ENCODE assay signal across 14 mouse cellular contexts in the genomic region with DNA sequence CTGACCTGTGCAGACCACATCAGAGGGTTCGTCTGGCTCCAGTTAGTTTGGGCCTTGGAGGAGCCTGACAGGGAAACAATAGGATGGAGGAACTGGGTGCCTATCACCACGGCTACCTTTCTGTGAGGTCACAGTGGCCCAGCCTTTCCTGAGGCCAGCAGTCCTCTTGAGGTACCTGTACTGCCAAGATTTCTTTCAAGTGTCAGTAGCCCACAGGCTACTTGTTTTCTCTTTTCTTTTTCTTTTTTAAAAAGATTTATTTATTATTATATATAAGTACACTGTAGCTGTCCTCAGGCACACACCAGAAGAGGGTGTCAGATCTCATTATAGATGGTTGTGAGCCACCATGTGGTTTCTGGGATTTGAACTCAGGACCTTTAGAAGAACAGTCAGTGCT. TPM values are rescaled to one million over a fixed set of nuclear protein-coding genes. Genes with fewer than 3 reads are reported as not detected.
DNase-seq lines count a peak whose midpoint lies in the region; ATAC-seq and TF ChIP-seq lines count a peak whose summit lies in the region.
"Had no signal": no experiment of that assay in that cellular context is flagged by ENCODE, and none has a peak within 500 bp of the region (broad histone marks: within the 10 kb centered on the region; RNA-seq: fewer than 3 reads in every experiment).

A gene (minus strand): TSS at position 101 of the 400 bp plus-strand sequence.

- H3K4me2 ChIP-seq in kidney, postnatal 0 days (ENCODE audit: low read length), result no peak within 1 kb of the TSS
- no peak within 1 kb of the TSS for H3K4me2 ChIP-seq in liver, embryonic 12.5 days
- no peak within 1 kb of the TSS for H3K4me2 ChIP-seq in stomach, embryonic 16.5 days (ENCODE audit: low read depth, low read length)
- H3K4me2 ChIP-seq: embryonic facial prominence, embryonic 12.5 days had no signal

- H3K27me3 ChIP-seq in kidney, postnatal 0 days (ENCODE audit: insufficient read depth, low read length), result no peaks in the 10 kb centered on the region
- H3K27me3 ChIP-seq in spleen, adult 2 months (ENCODE audit: control insufficient read depth, insufficient read depth, low read length), result no peaks in the 10 kb centered on the region
- no peaks in the 10 kb centered on the region for H3K27me3 ChIP-seq in liver, embryonic 12.5 days (replicated peaks)
- no peaks in the 10 kb centered on the region for H3K27me3 ChIP-seq in stomach, embryonic 16.5 days (ENCODE audit: control insufficient read depth, insufficient read depth, low read length)
- H3K27me3 ChIP-seq: embryonic facial prominence, embryonic 12.5 days had no signal

- TF ChIP-seq CTCF in kidney, postnatal 0 days (IDR thresholded peaks at IDR 0.05; ENCODE audit: low read depth), result no peak
- no peak for TF ChIP-seq CTCF in spleen, adult 2 months (IDR thresholded peaks at IDR 0.05; ENCODE audit: extremely low read depth, insufficient read depth, insufficient read length, insufficient replicate concordance)

- TF ChIP-seq POLR2A in spleen, adult 2 months (IDR thresholded peaks at IDR 0.05; ENCODE audit: low read depth, low read length), result no peak

- 64% methylated on average over 2 of the region's 2 CpGs for WGBS in kidney, postnatal 0 days
- 82% methylated on average over 2 of the region's 2 CpGs for WGBS in spleen, adult 2 months
- WGBS in liver, embryonic 12.5 days (ENCODE audit: insufficient replicate concordance), result 56% methylated on average over 2 of the region's 2 CpGs
- WGBS in stomach, embryonic 16.5 days, result 37% methylated on average over 2 of the region's 2 CpGs

- H3K4me1 ChIP-seq in kidney, postnatal 0 days (replicated peaks; ENCODE audit: insufficient read depth, low read length), result no peaks in the 10 kb centered on the region
- H3K4me1 ChIP-seq in spleen, adult 2 months (ENCODE audit: control insufficient read depth, insufficient read depth, insufficient read length), result peaks cover 37% of the 10 kb centered on the region
- peaks cover 4% of the 10 kb centered on the region; the same call in 1 of the 2 replicates for H3K4me1 ChIP-seq in liver, embryonic 12.5 days
- H3K4me1 ChIP-seq in stomach, embryonic 16.5 days (ENCODE audit: control insufficient read depth, insufficient read depth, low read length), result no peaks in the 10 kb centered on the region
- H3K4me1 ChIP-seq: embryonic facial prominence, embryonic 12.5 days had no signal

- H3K36me3 ChIP-seq in kidney, postnatal 0 days (ENCODE audit: insufficient read depth, low read length), result no peaks in the 10 kb centered on the region
- H3K36me3 ChIP-seq in spleen, adult 2 months (ENCODE audit: control insufficient read depth, insufficient read depth, low read length), result no peaks in the 10 kb centered on the region
- no peaks in the 10 kb centered on the region for H3K36me3 ChIP-seq in liver, embryonic 12.5 days
- no peaks in the 10 kb centered on the region for H3K36me3 ChIP-seq in stomach, embryonic 16.5 days (ENCODE audit: control insufficient read depth, insufficient read depth, low read length)
- H3K36me3 ChIP-seq: embryonic facial prominence, embryonic 12.5 days had no signal

- no peak for ATAC-seq in kidney, postnatal 0 days (replicated peaks; ENCODE audit: low FRiP score, low read depth)
- no peak for ATAC-seq in liver, embryonic 12.5 days
- ATAC-seq in stomach, embryonic 16.5 days (ENCODE audit: insufficient read depth, low FRiP score), result no peak
- ATAC-seq: forebrain, embryonic 16.5 days had no signal

- H3K9me3 ChIP-seq in kidney, postnatal 0 days (replicated peaks; ENCODE audit: low read length), result no peaks in the 10 kb centered on the region
- H3K9me3 ChIP-seq in liver, embryonic 12.5 days (replicated peaks), result no peaks in the 10 kb centered on the region
- no peaks in the 10 kb centered on the region for H3K9me3 ChIP-seq in stomach, embryonic 16.5 days (replicated peaks; ENCODE audit: control insufficient read depth, low read length)
- H3K9me3 ChIP-seq: embryonic facial prominence, embryonic 12.5 days had no signal

- H3K4me3 ChIP-seq in kidney, postnatal 0 days (replicated peaks; ENCODE audit: low read depth, low read length), result no peak within 1 kb of the TSS
- H3K4me3 ChIP-seq in spleen, adult 2 months (ENCODE audit: extremely low read depth, insufficient read depth, insufficient read length), result no peak within 1 kb of the TSS
- no peak within 1 kb of the TSS for H3K4me3 ChIP-seq in liver, embryonic 12.5 days
- no peak within 1 kb of the TSS for H3K4me3 ChIP-seq in stomach, embryonic 16.5 days (replicated peaks; ENCODE audit: low read length)
- H3K4me3 ChIP-seq: embryonic facial prominence, embryonic 12.5 days had no signal

- H3K9ac ChIP-seq in kidney, postnatal 0 days (ENCODE audit: low read depth, low read length), result no peak within 1 kb of the TSS
- H3K9ac ChIP-seq in liver, embryonic 12.5 days, result no peak within 1 kb of the TSS
- 0 out of 2 replicates have a peak within 1 kb of the TSS, but pooled peaks have one; percentile 9 for H3K9ac ChIP-seq in stomach, embryonic 16.5 days (ENCODE audit: low read length)
- H3K9ac ChIP-seq: embryonic facial prominence, embryonic 12.5 days had no signal

- no peak within 1 kb of the TSS for H3K27ac ChIP-seq in kidney, postnatal 0 days
- peak within 1 kb of the TSS; percentile 50 for H3K27ac ChIP-seq in spleen, adult 2 months (ENCODE audit: insufficient read depth, low read length)
- no peak within 1 kb of the TSS for H3K27ac ChIP-seq in liver, embryonic 12.5 days
- H3K27ac ChIP-seq in stomach, embryonic 16.5 days (ENCODE audit: low read length), result no peak within 1 kb of the TSS
- H3K27ac ChIP-seq: embryonic facial prominence, embryonic 12.5 days had no signal

- no peak for DNase-seq in kidney, postnatal 0 days (ENCODE audit: low spot score)
- DNase-seq in kidney, postnatal 25 days, result no peak
- DNase-seq in spleen, adult 2 months (ENCODE audit: low read depth in 1 of 2, low spot score in 2 of 2), result no peak
- no peak for DNase-seq in spleen, postnatal 14 days (ENCODE audit: low spot score in 2 of 2)
- DNase-seq in thymus, postnatal 36 days, result no peak
- DNase-seq in spleen, postnatal 10 days (ENCODE audit: low spot score in 2 of 2), result no peak
- DNase-seq: cerebellum, adult 11 months; heart, postnatal 10 days; kidney, adult 18-20 months had no signal

RNA-seq across cellular contexts. Expression of the gene that starts here (rescaled TPM):
- polyA plus RNA-seq in kidney, postnatal 0 days (2015; fragmentation: Nextera tagmentation; extraction: Ambion mirVana), result 13.1 and 14.8 TPM in 2 replicates
- 8.3 and 10.2 TPM in 2 replicates for polyA plus RNA-seq in spleen, adult 2 months (2012; rRNA removed)
- 10.5 and 11.6 TPM in 2 replicates for polyA plus RNA-seq in liver, embryonic 12.5 days (2016; fragmentation: Nextera tagmentation; extraction: Ambion mirVana)
- polyA plus RNA-seq in stomach, embryonic 16.5 days (2015; fragmentation: Nextera tagmentation; extraction: Ambion mirVana), result 19.9 and 20.2 TPM in 2 replicates
- polyA plus RNA-seq: C2C12 had no signal
